Mouse (Mus musculus): Measurements from ENCODE around the gene Arap1. TPM values are rescaled to one million over a fixed set of nuclear protein-coding genes. Genes with fewer than 3 reads are reported as not detected.

Arap1 gene
- polyA plus RNA-seq, 1 experiment from 2014 or later = 11.6 TPM

GRCm38 (mm10) chr7:101414661-101415511, 67.0 kb downstream of the Arap1 start:
- peak; percentile 52 for ATAC-seq (ENCODE audit: low FRiP score)
- no peak overlapping the region for H3K4me3 ChIP-seq

GRCm38 (mm10) chr7:101415512-101416100, 67.7 kb downstream of the Arap1 start:
- peak; percentile 30; the same call in 1 of the 2 replicates for ATAC-seq (ENCODE audit: low FRiP score)
- Histone ChIP-seq H3K4me3 (no peak overlapping the region), H3K36me3 (no peaks in the 10 kb centered on the region), H3K27me3 (peaks cover 48% of the 10 kb centered on the region), H3K9ac (no peak overlapping the region), H3K9me3 (no peaks in the 10 kb centered on the region), H3K27ac (peak overlapping the region; percentile 53), H3K4me2 (no peak overlapping the region), H3K4me1 (replicated peaks) (peaks cover 40% of the 10 kb centered on the region)
- 25% methylated on average over 8 of the region's 8 CpGs for WGBS

More at GRCm38 (mm10) chr7:101414661-101415511, 67.0 kb downstream of the Arap1 start:
- H3K27ac ChIP-seq = peak overlapping the region; percentile 69
- H3K9me3 ChIP-seq = no peaks in the 10 kb centered on the region
- H3K27me3 ChIP-seq = peaks cover 40% of the 10 kb centered on the region
- WGBS = 24% methylated on average over 6 of the region's 7 CpGs
- 0 out of 2 replicates have a peak overlapping the region, but pooled peaks have one; percentile 39 for H3K9ac ChIP-seq
- H3K36me3 ChIP-seq = no peaks in the 10 kb centered on the region
- H3K4me1 ChIP-seq (replicated peaks) = peaks cover 35% of the 10 kb centered on the region
- no peak overlapping the region for H3K4me2 ChIP-seq

GRCm38 (mm10) chr7:101416391-101416790, 68.5 kb downstream of the Arap1 start:
- no peak overlapping the region for H3K9ac ChIP-seq
- H3K4me2 ChIP-seq = no peak overlapping the region
- H3K4me3 ChIP-seq = no peak overlapping the region
- no peaks in the 10 kb centered on the region for H3K9me3 ChIP-seq
- H3K27me3 ChIP-seq = peaks cover 54% of the 10 kb centered on the region
- WGBS = 62% methylated on average over 5 of the region's 5 CpGs
- H3K27ac ChIP-seq = no peak overlapping the region
- H3K4me1 ChIP-seq (replicated peaks) = peaks cover 46% of the 10 kb centered on the region
- no peaks in the 10 kb centered on the region for H3K36me3 ChIP-seq
- ATAC-seq (ENCODE audit: low FRiP score) = no peak

GRCm38 (mm10) chr7:101419013-101419770, 71.3 kb downstream of the Arap1 start:
- Histone ChIP-seq H3K9me3 (no peaks in the 10 kb centered on the region), H3K36me3 (no peaks in the 10 kb centered on the region), H3K4me3 (no peak overlapping the region), H3K27ac (no peak overlapping the region), H3K27me3 (peaks cover 53% of the 10 kb centered on the region), H3K4me1 (replicated peaks) (peaks cover 67% of the 10 kb centered on the region), H3K4me2 (peak overlapping the region; percentile 26; the same call in 1 of the 2 replicates), H3K9ac (no peak overlapping the region)
- 5% methylated on average over 27 of the region's 27 CpGs for WGBS
- ATAC-seq (ENCODE audit: low FRiP score) = no peak

GRCm38 (mm10) chr7:101421529-101421928, 73.7 kb downstream of the Arap1 start, which contains the start of gene Pde2a:
Gene Pde2a, plus strand, starts transcription at chr7:101421691.
- Histone ChIP-seq H3K9me3 (no peaks in the 10 kb centered on the region), H3K4me2 (peak within 1 kb of the TSS; percentile 48), H3K27me3 (peaks cover 52% of the 10 kb centered on the region), H3K9ac (peak within 1 kb of the TSS; percentile 69), H3K4me1 (replicated peaks) (peaks cover 56% of the 10 kb centered on the region), H3K27ac (peak within 1 kb of the TSS; percentile 64), H3K36me3 (no peaks in the 10 kb centered on the region), H3K4me3 (peak within 1 kb of the TSS; percentile 32)
- ATAC-seq (ENCODE audit: low FRiP score) = peak; percentile 68
- WGBS = 18% methylated on average over 6 of the region's 6 CpGs

GRCm38 (mm10) chr7:101422069-101422468, 74.2 kb downstream of the Arap1 start:
- Histone ChIP-seq H3K4me2 (peak overlapping the region; percentile 48), H3K36me3 (no peaks in the 10 kb centered on the region), H3K4me1 (replicated peaks) (peaks cover 56% of the 10 kb centered on the region), H3K9me3 (no peaks in the 10 kb centered on the region), H3K9ac (peak overlapping the region; percentile 69), H3K27ac (peak overlapping the region; percentile 64), H3K27me3 (peaks cover 46% of the 10 kb centered on the region), H3K4me3 (peak overlapping the region; percentile 32)
- 13% methylated on average over 3 of the region's 3 CpGs for WGBS
- ATAC-seq (ENCODE audit: low FRiP score) = 0 out of 2 replicates have a peak, but pooled peaks have one; percentile 2

- Histone ChIP-seq H3K27me3 (peaks cover 41% of the 10 kb centered on the region), H3K27ac (no peak overlapping the region), H3K9me3 (no peaks in the 10 kb centered on the region), H3K9ac (no peak overlapping the region), H3K4me3 (peak overlapping the region; percentile 32; the same call in 1 of the 2 replicates), H3K36me3 (no peaks in the 10 kb centered on the region), H3K4me2 (peak overlapping the region; percentile 48), H3K4me1 (replicated peaks) (peaks cover 56% of the 10 kb centered on the region)
- WGBS = 82% methylated on average over 8 of the region's 8 CpGs
- no peak for ATAC-seq (ENCODE audit: low FRiP score)
These were observed 74.8 kb downstream of the Arap1 start for GRCm38 (mm10) chr7:101422646-101423045.

GRCm38 (mm10) chr7:101423970-101424369, 76.1 kb downstream of the Arap1 start:
- WGBS = 55% methylated on average over 6 of the region's 6 CpGs
- Histone ChIP-seq H3K9ac (no peak overlapping the region), H3K4me1 (replicated peaks) (peaks cover 52% of the 10 kb centered on the region), H3K27me3 (peaks cover 32% of the 10 kb centered on the region; the same call in 1 of the 2 replicates), H3K4me3 (no peak overlapping the region), H3K27ac (0 out of 2 replicates have a peak overlapping the region, but pooled peaks have one; percentile 5), H3K9me3 (no peaks in the 10 kb centered on the region), H3K36me3 (no peaks in the 10 kb centered on the region), H3K4me2 (no peak overlapping the region)
- no peak for ATAC-seq (ENCODE audit: low FRiP score)

- no peak for ATAC-seq (ENCODE audit: low FRiP score)
- H3K27ac ChIP-seq = no peak overlapping the region
- H3K27me3 ChIP-seq = 0 out of 2 replicates have a peak, but pooled peaks cover 11% of the 10 kb centered on the region
- WGBS = 76% methylated on average over 8 of the region's 8 CpGs
- peaks cover 30% of the 10 kb centered on the region for H3K4me1 ChIP-seq (replicated peaks)
- no peak overlapping the region for H3K9ac ChIP-seq
- H3K4me3 ChIP-seq = no peak overlapping the region
- no peaks in the 10 kb centered on the region for H3K36me3 ChIP-seq
- H3K9me3 ChIP-seq = no peaks in the 10 kb centered on the region
- H3K4me2 ChIP-seq = no peak overlapping the region
These were observed 78.8 kb downstream of the Arap1 start for GRCm38 (mm10) chr7:101426692-101427091.

- Histone ChIP-seq H3K9ac (no peak overlapping the region), H3K4me3 (no peak overlapping the region), H3K9me3 (no peaks in the 10 kb centered on the region), H3K27ac (no peak overlapping the region), H3K4me1 (replicated peaks) (peaks cover 19% of the 10 kb centered on the region), H3K4me2 (no peak overlapping the region), H3K27me3 (0 out of 2 replicates have a peak, but pooled peaks cover 7% of the 10 kb centered on the region), H3K36me3 (no peaks in the 10 kb centered on the region)
- WGBS = 17% methylated on average over 2 of the region's 2 CpGs
- ATAC-seq (ENCODE audit: low FRiP score) = no peak
These were observed 79.9 kb downstream of the Arap1 start for GRCm38 (mm10) chr7:101427736-101428135.

- Histone ChIP-seq H3K27ac (no peak overlapping the region), H3K36me3 (no peaks in the 10 kb centered on the region), H3K4me3 (no peak overlapping the region), H3K9ac (no peak overlapping the region), H3K4me1 (replicated peaks) (0 out of 2 replicates have a peak, but pooled peaks cover 3% of the 10 kb centered on the region), H3K4me2 (no peak overlapping the region), H3K27me3 (no peaks in the 10 kb centered on the region), H3K9me3 (no peaks in the 10 kb centered on the region)
- WGBS = 59% methylated on average over 6 of the region's 6 CpGs
- ATAC-seq (ENCODE audit: low FRiP score) = peak; percentile 34; the same call in 1 of the 2 replicates
These were observed 87.2 kb downstream of the Arap1 start for GRCm38 (mm10) chr7:101435038-101435437.

GRCm38 (mm10) chr7:101437876-101438275, 90.0 kb downstream of the Arap1 start:
- H3K36me3 ChIP-seq = no peaks in the 10 kb centered on the region
- no peak overlapping the region for H3K27ac ChIP-seq
- 31% methylated on average over 1 of the region's 1 CpGs for WGBS
- H3K4me1 ChIP-seq (replicated peaks) = peaks cover 26% of the 10 kb centered on the region; the same call in 1 of the 2 replicates
- no peaks in the 10 kb centered on the region for H3K9me3 ChIP-seq
- ATAC-seq (ENCODE audit: low FRiP score) = no peak
- H3K9ac ChIP-seq = no peak overlapping the region
- H3K27me3 ChIP-seq = no peaks in the 10 kb centered on the region
- H3K4me3 ChIP-seq = no peak overlapping the region
- no peak overlapping the region for H3K4me2 ChIP-seq

All from hindbrain, embryonic 13.5 days (tissue).